Mouse (Mus musculus) myocyte (in vitro differentiated cells): ENCODE measurements around the gene Man2a1.

Source experiments
- CEBPB ChIP-seq: IDR thresholded peaks from 2 replicates; pipeline ENCODE4 v1.6.1; 2011; ENCODE audit warnings: mild to moderate bottlenecking, moderate library complexity; ENCODE audit not compliant: poor library complexity, insufficient read depth, severe bottlenecking
- E2F4 ChIP-seq: IDR thresholded peaks from one replicate; pipeline ENCODE4 v1.6.1; 2011; ENCODE audit warnings: mild to moderate bottlenecking, control low read depth, moderate library complexity; ENCODE audit not compliant: insufficient read depth
- MAX ChIP-seq: IDR thresholded peaks from one replicate; pipeline ENCODE4 v1.6.1; 2011; ENCODE audit warnings: low read depth, mild to moderate bottlenecking, control low read depth
- MYOD1 ChIP-seq, 3 experiments: IDR thresholded peaks; one replicate each; pipeline ENCODE4 v1.6.1; 2011; ENCODE audit warnings: control low read depth in 2 of 3, low read depth in 2 of 3, mild to moderate bottlenecking in 2 of 3, moderate library complexity in 1 of 3; ENCODE audit not compliant: insufficient read length in 2 of 3, control insufficient read depth in 1 of 3
- MYOG ChIP-seq, 3 experiments: IDR thresholded peaks; one replicate each; pipeline ENCODE4 v1.6.1; 2011; ENCODE audit warnings: control low read depth in 2 of 3, low read depth in 2 of 3, mild to moderate bottlenecking in 2 of 3; ENCODE audit not compliant: insufficient read length in 2 of 3, control insufficient read depth in 1 of 3, insufficient read depth in 1 of 3
- POLR2A ChIP-seq: IDR thresholded peaks from one replicate; pipeline ENCODE4 v1.6.1; 2011; ENCODE audit warnings: low read depth, mild to moderate bottlenecking, control low read depth, moderate library complexity; ENCODE audit not compliant: insufficient read length
- POLR2AphosphoS2 ChIP-seq: IDR thresholded peaks from one replicate; pipeline ENCODE4 v1.6.1; 2011; ENCODE audit warnings: low read depth, control low read depth; ENCODE audit not compliant: insufficient read length
- REST ChIP-seq: IDR thresholded peaks from one replicate; pipeline ENCODE4 v1.6.1; 2011; ENCODE audit warnings: mild to moderate bottlenecking, control low read depth, moderate library complexity; ENCODE audit not compliant: insufficient read depth, insufficient read length
- TCF12 ChIP-seq: IDR thresholded peaks from one replicate; pipeline ENCODE4 v1.6.1; 2011; ENCODE audit warnings: mild to moderate bottlenecking, control low read depth; ENCODE audit not compliant: poor library complexity, insufficient read depth, severe bottlenecking
- TCF3 ChIP-seq: IDR thresholded peaks from one replicate; pipeline ENCODE4 v1.6.1; 2011; ENCODE audit warnings: low read depth, control low read depth; ENCODE audit not compliant: insufficient read length
- USF1 ChIP-seq: IDR thresholded peaks from one replicate; pipeline ENCODE4 v1.6.1; 2011; ENCODE audit warnings: low read depth, mild to moderate bottlenecking, control low read depth, moderate library complexity

- no peak for TF ChIP-seq CEBPB
- TF ChIP-seq REST = no peak
- TF ChIP-seq USF1 = no peak
- TF ChIP-seq TCF12 = no peak
- TF ChIP-seq POLR2A = no peak
- TF ChIP-seq MAX = no peak
- no peak for TF ChIP-seq MYOD1 (IDR thresholded peaks at IDR 0.05; ENCODE audit: control insufficient read depth in 1 of 3, insufficient read length in 2 of 3, low read depth in 2 of 3)
- TF ChIP-seq POLR2AphosphoS2 = no peak
- TF ChIP-seq E2F4 = no peak
- no peak for TF ChIP-seq MYOG (IDR thresholded peaks at IDR 0.05; ENCODE audit: control insufficient read depth in 1 of 3, insufficient read depth in 1 of 3, insufficient read length in 2 of 3, low read depth in 2 of 3)
- TF ChIP-seq TCF3 = no peak
Measured at GRCm38 (mm10) chr17:64592788-64593187, 7.7 kb upstream of the Man2a1 start.
